Mouse (Mus musculus) kidney, adult 2 months (tissue): Measurements from ENCODE around the gene Gm17577. TPM values are rescaled to one million over a fixed set of nuclear protein-coding genes. Genes with fewer than 3 reads are reported as not detected.
"Not testable (repeated sequence)": the region's sequence is repeated elsewhere in the genome, so short reads cannot be mapped to it uniquely, and the experiment has no call there.

ENCODE experiments used
- DNase-seq: peaks from one replicate; pipeline ENCODE4 v3.0.0; 2021
- H3K27ac ChIP-seq: fragments of 200-500 bp; 2 replicates; pipeline ENCODE4 v1.5.1; 2012; ENCODE audit warnings: low read depth, low read length, control low read depth, inconsistent platforms; ENCODE audit not compliant: insufficient read depth
- H3K27me3 ChIP-seq: fragments of 200-500 bp; replicated peaks from 2 replicates; pipeline ENCODE4 v1.6.1; 2012; ENCODE audit warnings: mild to moderate bottlenecking, moderate library complexity, low read length, inconsistent platforms; ENCODE audit not compliant: control insufficient read depth, insufficient read depth
- H3K36me3 ChIP-seq: fragments of 200-500 bp; 2 replicates; pipeline ENCODE4 v1.6.1; 2012; ENCODE audit warnings: mild to moderate bottlenecking, moderate library complexity, low read length, inconsistent platforms; ENCODE audit not compliant: control insufficient read depth, insufficient read depth
- H3K4me1 ChIP-seq: fragments of 200-500 bp; 2 replicates; pipeline ENCODE4 v1.6.1; 2011; ENCODE audit warnings: low read length; ENCODE audit not compliant: control insufficient read depth, insufficient read depth
- H3K4me3 ChIP-seq: fragments of 200-500 bp; 2 replicates; pipeline ENCODE4 v1.5.1; 2011; ENCODE audit warnings: mild to moderate bottlenecking, low read depth, low read length, control low read depth; ENCODE audit not compliant: insufficient read depth
- WGBS: fragments of 180-500 bp; shearing (Covaris S2); methylation state at CpG from one replicate; pipeline ENCODE4 v1.1.7; 2018; 5-methylcytosine and 5-hydroxymethylcytosine counted together
- polyA plus RNA-seq: library from polyadenylated mRNA; depleted of rRNA; stranded (reverse); fragments of >200 nt; gene quantifications from 2 replicates; pipeline ENCODE4 v1.2.3, GENCODE M21; 2012; rRNA removed

The Gm17577 gene
- not detected in 2 replicates for polyA plus RNA-seq

DNA sequence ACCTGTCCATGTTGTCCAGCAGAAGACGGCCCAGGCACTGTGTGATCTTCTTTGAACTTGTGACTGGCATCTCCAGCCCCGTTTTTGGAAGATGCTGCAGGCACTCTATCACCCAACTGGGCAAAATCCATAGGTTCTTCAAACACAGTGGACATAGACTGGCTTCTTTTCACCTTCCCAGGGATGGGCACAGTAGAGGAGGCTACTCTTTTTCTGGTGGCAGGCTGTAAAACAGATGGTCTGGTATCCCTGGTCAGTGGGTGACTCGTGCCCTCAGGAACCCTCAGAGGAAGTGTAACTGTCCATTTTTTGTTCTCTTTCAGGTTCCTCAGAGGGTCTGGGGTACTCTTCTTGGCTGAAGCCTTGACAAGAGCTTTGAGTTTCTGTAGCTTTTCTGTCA lies at the start of gene Gm17577:
Gm17577 (minus strand) TSS at position 101 of the 400 bp plus-strand sequence.
- H3K4me3 ChIP-seq, H3K36me3 ChIP-seq, H3K4me1 ChIP-seq, H3K27me3 ChIP-seq, DNase-seq, H3K27ac ChIP-seq: not testable (repeated sequence)
- no CpG with 5 or more reads among the region's 3 CpGs for WGBS

DNA sequence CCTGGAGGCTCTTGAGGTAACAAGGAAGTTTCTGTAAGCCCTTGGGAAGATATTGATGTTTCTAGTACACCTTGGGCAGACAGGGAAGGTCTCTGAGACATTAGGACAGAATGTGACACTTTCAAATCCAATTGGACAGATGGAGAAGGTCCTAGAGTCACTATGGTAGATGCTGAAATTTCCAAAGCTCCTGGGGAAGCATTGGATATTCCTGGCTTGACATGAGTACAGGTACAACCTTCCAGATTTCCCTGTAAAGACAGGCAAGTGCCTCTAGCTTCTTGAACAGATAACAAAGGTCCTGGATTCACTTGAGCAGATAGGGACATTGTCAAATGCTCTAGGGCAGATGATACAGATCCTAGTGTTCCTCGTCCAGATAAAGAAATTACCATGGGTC lies 24.3 kb downstream of the Gm17577 start, which contains the start of gene Srsx:
Srsx (minus strand) TSS at position 101 of the 400 bp plus-strand sequence.
- DNase-seq, H3K27me3 ChIP-seq: not testable (repeated sequence)
- no CpG with 5 or more reads among the region's 1 CpGs for WGBS

More for the DNA sequence above, 24.3 kb downstream of the Gm17577 start, which contains the start of gene Srsx:
- H3K4me1 ChIP-seq, H3K36me3 ChIP-seq, H3K4me3 ChIP-seq, H3K27ac ChIP-seq: not testable (repeated sequence)

Other genes starting within 250 kb of the Gm17577 start
- gene Gm17521, start 217.2 kb downstream of the Gm17577 start, polyA plus RNA-seq, result not detected in 2 replicates
- 2.7 and 3.8 TPM in 2 replicates for gene Cldn34c1, start 143.4 kb downstream of the Gm17577 start, polyA plus RNA-seq
- not detected in 2 replicates for gene Srsx, start 24.4 kb downstream of the Gm17577 start, polyA plus RNA-seq